Mouse (Mus musculus) yolk sac, embryonic 10.5 days (tissue): ENCODE measurements around the gene Ssc4d.

ENCODE experiments used
- DNase-seq: peaks from one replicate; pipeline ENCODE4 v3.0.0-alpha.2; 2017; ENCODE audit warnings: low spot score

Ssc4d gene

DNA sequence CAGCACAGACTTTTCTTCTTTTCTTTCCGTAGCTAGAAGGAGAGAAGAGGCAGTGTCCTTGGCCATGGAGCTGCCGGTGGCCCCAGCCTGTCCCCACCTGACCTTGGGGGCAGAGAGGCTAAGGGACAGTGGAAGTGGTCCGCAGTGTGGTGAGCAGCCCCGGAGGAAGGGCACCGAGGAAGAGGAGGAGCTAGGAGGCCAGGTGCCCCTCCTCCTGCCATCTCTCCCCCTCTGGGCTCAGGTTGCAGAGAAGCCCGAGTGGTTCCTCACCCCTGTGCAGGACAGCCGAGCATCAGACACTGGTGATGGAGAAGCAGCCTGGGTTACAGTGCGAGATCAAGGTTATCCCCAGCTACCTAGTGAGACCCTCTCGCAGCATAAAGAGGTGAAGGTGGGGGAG, at the start of gene Ssc4d:
Gene Ssc4d (minus strand): TSS at position 167 of the 400 bp plus-strand sequence.
- no peak for DNase-seq

DNA sequence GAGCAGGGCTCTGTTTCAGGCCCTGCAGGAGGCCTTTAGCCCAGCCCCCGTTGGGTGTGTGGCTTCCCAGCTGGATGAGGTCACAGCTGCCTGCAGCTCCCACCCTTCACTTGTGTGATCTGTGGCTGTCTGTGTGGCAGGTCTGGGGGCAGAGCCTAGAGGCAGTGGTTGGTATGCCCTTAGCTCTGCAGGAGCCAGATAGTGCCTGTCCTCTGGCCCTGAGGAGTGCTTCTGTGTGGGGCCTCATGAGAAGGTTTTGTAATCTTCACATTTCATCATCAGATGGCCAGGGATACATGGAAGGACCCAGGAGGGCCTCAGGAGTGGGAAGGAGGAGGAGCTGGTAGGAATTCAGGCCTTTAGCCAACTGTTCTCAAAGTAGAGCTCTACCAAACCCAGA, 45.6 kb upstream of the Ssc4d start:
- DNase-seq = peak; percentile 46

DNA sequence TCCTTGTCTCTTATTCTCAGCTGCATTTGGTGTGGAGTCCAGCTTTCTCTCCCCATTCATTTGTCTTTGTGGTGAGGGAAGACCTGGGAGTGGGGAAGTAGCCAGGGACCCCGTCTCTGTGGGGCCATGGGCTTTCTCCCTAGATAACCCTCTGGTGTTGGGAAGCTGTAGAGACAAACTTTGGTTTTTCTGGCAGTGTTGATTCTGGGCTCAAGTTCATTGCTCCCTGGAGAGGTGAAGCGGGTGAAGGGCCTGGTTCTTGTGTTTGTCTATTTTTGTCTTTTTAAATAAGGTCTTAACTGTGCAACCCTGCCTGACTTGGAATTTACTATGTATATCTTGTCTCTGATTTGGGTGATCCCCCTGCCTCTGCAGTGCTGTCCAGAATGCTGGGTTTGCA, 44.4 kb upstream of the Ssc4d start:
- no peak for DNase-seq

DNA sequence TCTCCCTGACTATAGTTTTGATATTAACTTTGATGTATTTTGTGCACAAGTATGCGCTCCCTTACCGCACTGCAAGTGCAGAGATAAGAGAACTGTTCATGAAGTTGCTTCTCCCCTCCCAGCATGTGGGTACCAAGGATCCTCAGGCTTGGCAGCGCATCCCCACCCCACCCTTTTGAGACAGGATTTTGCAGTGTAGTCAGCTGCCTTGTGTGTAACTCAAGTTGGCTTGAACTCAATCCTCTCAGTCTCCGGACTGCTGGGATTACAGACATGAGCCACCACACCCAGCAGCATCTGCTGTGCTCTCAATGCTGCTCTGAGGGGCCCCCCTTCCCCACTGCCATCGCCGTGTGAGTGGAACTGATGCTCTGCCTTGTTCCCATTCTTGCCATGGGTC, 42.9 kb upstream of the Ssc4d start:
- DNase-seq = no peak

DNA sequence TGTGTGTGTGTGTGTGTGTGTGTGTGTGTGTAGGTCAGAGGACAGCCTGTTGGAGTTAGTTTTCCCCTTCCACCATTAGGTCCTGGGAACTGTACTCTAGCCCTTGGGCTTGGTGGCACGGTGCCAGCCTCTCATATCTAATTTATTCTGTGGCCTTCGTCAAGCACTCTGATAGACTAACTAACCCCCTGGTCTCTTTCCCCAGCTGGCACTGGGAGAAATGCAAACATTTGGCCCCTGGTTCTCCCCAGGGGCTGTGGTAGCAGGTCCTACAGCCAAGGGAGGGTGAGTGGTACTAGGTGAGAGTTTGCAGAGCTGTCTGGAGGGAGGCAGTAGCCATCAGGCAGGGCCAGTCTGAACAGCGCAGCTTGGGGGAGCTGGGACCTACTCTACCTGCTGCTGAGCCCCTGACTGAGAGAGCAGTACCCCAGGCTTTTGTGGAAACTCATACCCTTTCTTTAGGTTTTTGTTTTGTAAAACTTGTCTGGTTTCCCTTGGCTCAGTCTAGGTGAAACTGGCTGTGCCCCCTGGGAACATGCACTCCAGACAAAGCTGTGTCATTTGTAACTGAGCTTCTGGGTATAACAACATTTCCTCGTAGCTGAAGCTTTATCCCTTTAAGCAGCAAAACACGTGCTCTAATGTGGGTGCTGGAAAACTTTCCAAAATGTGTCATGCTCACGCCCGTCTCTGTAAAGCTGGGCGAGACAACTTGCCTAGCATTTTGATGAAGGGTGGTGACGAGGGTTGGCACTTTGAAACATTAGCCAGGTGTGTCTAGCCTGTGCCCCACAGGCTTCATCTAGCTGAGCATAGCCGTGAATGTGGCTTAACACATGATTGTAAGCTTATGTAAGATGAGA, 41.9 kb upstream of the Ssc4d start:
- no peak for DNase-seq

DNA sequence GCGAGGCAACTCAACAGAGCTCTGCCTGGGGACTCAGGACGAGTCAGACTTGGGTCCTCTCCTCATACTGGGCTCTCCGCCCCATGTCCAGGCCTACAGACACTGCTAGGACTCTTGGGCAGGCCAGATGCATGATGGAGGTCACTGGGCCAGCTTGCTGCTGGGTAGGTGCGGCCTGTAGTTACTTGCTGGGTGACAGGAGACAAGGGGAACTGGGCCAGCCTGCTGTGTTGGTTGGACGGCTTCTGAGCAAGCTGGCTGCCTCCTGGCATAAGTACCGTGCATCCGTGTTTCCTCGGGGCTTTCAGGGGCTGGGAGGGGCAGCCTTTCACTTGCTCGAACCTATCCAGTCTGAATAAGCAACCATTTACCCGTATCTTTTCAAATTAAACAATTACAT, 41.3 kb upstream of the Ssc4d start:
- no peak for DNase-seq

DNA sequence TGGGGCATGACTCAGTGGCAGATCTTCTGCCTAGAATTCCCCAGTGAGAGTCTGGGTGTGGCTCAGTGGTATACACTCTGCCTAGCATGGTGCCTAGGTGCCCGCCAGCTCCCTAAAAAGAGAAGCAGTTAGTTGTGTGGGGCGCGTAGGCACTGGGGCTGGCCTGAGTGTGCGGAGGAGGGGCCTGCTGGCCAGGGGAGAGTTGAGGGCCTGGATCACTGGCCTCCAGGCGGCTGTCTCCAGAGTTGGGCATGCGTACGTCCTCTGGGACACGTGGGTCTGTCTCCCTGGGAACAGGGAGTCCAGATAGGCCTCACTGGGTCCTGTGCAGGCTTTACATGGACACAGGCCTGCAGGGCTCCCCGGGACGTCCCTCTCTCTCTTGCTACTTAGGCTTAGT, 40.5 kb upstream of the Ssc4d start:
- DNase-seq = no peak

DNA sequence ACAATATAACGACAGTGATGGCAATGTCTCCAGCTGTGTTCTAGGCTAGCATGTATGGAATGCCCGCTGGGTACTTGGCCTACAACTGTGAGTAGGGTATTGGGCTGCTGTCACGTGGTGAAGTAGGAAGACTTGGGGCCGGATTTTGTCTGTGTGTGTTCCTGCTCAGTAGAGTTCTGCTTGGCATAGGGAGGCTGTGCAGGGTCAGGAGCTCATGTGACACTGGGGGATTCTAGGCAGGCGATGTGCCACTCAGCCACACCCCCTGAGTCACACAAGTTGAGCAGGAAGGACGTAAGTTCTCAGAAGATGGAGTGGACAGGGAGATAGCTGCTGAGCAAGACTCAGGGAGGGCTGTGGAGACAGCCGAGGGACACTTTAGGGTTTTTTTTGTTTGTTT, 33.4 kb upstream of the Ssc4d start:
- DNase-seq = no peak

DNA sequence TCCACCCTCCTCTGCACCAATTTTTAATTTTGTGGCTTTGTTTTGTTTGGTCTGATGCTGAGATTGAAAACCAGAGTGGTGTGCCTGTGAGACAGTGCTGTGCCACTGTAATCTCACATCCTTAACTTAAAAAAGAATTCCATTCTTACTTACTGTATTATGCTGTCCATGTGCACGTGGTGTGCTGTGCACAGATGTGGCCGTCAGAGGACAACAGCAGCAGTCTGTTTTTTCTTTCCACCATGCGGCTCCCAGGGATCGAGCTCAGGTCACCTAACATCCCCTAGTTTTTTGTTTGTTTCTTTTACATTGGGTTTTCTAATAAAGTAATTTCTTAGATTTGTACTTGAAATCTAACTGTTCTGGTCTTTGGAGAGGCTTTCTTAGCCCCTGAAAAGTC, 30.2 kb upstream of the Ssc4d start:
- no peak for DNase-seq

DNA sequence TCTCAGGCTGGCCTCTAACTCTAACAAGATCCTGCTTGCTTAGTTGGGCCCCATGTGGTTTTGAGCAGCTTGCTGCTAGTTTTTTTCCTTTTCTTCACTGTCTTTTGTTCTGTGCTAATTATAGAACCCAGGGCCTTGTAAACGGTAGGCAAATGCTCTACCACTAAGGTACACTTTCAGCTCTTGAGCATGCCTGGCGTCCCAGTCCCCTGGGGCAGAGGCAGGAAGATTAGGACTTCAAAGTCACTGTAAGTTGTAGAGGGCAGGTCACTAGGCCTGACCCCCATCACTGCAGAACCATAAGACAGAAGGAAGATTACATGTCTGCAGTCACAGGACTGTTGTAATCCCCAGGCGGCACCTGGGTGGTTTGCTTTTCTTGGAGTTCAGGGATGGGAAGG, 28.4 kb upstream of the Ssc4d start:
- no peak for DNase-seq

DNA sequence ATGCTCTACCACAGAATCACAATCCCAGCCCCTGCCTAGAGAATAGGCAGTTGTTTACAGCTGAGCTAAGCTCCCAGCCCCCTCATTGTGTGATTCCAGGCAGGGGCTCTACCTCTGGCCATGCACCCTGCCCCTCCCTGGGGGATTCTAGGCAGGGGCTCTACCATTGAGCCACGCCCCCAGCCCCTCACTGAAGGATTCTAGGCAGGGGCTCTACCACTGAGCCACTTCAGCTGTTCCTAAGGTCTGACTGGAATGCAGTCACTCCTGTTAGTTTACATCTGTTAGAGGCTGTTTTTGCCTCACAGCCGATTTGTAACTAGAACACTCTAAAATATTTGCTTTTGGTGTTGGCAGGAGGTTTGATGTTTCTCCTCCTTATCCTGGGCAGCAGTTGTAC, 28.0 kb upstream of the Ssc4d start:
- DNase-seq = no peak

DNA sequence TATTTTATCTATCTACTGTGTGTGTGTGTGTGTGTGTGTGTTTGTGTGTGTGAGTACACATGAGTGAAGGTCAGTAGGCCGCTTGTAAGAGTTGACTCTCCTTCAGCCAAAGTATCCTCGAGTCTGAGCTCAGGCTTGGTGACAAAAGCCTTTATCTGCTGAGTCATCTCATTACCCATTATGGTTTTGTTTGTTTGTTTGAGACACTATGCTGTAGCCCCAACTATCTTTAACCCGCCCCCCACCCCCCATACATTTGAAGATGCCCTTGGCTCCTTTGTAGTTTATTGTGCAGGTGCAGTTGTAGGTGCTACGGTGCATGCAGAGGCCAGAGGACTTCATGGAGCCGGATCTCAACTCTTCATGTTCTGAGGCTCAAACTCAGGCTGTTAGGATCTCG, 26.9 kb upstream of the Ssc4d start:
- DNase-seq = no peak

DNA sequence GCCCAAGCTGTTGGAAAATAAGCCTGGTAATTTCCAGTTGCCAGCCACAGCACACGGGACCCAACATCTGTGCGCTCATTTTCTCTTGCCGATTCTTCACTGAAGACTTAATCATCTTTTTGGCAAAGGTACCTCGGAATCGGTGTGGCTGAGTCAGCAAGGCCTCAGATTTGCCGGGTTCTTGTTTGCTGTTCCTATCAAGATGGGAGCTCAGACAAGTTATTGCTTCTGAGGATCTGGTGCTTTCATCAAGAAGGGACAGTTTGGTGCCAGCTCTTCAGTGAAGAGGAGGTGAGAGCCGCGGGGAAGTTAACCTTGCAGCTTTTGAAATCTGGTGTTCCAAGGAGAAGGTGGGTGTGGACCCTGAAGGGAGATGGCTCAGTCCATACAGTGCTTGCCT, 21.8 kb upstream of the Ssc4d start:
- DNase-seq = no peak

DNA sequence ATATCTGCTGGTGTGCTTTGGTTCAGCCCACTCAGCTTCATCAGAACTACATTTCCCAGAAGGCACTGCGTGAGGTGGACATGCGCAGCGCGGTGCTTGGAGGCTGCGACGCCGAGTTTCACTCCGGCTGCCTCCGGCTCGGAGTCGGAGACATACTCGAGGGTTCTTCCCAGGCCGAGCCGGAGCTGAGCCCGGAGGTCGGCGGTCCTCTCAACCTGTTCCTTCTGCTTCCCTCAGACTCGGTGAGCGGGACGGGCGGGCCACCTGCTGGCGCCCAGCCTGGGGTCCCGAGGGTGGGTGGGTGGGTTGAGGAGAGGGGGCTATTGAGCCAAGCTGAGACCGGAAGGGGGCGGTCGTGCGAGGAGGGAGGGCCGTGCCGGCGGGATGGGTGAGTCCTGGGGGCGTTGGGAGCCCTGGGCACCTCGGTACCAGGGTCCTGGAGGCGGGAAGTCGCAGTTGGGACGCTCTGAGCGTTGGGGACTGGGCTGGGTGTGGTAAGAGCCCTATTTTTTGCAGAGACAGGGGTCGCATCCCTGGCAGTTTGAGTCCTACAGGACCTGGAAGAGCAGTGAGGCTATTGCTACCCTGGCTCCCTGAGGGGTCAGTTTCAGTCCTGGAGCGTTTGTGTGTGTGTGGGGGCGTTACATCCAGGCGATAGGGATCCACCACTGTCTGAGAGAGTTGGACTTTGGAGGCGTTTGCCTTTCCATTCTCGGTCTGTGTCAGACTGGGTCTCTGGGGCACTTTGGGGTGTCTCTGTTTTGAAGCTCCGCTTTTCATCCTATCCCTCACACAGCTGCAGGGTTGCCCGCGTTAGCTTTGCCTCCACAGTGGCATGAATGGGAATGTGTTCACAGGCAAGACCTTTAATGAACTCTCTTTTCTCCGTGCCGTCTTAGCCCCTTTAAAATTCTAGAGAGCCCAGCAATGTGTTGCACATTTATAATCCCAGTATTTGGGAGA, 20.7 kb upstream of the Ssc4d start, which contains the start of gene Dtx2:
Gene Dtx2 (plus strand): TSS at position 76 of the 963 bp plus-strand sequence.
- peak; percentile 89 for DNase-seq

DNA sequence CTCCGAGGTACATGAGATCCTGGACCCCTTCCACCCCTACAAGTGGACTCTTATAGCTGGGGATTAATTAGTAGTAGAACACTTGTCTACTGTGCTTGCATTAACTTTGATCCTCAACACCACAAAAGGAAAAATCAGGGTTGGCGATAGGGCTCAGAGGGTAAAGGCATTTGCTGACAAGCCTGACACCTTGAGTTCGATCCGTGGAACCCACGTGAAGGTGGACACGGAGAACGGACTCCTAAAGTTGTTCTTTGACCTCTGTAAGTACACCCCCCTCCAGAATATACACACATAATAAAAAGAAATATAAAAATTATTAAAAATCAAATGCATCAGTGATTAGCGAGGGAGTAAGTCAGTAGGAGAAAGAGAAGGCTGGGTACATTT, 20.0 kb upstream of the Ssc4d start:
- no peak for DNase-seq

DNA sequence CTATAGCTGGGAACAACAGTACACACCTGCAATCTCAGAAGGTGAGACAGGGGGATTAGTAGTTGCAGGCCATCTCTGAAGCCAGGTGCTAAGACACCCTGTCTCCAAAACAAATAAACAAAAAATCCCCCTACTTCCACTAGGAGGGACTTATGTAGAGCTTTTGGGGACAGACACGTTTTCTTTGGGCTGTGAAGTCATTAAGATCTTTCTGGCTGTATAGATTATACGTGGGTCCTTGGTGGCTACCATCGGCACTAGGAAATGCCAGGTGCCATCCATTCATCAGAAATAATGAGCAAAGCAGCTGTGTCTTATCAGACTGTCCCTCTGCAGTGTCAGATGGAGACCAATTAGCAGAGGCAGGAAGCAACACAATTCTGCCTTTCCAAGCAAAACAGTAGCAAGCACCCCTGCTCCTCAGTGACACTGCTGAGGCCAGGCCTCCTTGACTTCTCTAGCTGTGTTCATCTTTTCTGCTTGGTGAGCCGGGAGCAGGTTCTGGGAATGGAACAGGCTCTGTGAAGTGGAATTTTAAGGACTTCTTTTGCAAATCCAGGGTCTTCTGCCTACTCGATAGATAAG, 19.1 kb upstream of the Ssc4d start:
- DNase-seq = no peak

DNA sequence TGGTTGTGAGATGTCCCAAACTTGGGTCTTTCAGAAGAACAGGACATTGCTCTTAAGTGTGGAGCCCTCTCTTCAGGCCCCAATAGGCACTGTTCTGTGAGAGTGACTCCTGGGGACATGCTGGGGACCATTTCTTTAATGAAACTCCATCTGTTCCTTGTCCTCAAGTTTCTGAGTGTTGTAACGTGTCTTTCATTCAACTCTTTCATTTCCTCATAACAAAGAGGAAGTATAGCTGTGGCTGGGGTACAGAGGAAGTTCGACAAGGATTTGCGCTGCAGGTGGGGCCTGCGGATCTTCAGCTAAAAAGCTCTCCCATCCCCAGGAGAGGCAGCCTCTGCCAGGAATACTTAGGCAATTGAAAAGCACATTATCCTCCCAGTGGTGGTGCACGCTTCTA, 16.3 kb upstream of the Ssc4d start:
- no peak for DNase-seq

DNA sequence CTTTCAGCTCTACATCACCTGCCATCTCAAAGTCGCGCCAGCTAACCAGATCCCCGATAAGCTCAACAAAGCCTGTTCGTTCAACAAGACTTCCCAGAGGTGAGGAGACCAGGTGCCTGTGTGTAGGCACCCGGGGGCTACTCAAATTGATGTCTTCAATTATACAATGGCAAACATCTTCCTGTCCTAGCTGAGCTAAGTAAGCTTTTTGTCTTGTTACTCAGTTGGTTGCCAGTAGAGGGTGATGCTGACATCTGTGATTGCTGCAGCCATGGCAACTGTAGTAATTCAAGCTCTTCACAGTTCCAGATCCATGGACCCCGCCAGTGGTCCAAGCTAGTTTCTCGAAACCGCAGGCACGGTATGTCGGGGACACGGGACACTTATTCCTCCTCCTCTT, 12.9 kb upstream of the Ssc4d start:
- DNase-seq = no peak

DNA sequence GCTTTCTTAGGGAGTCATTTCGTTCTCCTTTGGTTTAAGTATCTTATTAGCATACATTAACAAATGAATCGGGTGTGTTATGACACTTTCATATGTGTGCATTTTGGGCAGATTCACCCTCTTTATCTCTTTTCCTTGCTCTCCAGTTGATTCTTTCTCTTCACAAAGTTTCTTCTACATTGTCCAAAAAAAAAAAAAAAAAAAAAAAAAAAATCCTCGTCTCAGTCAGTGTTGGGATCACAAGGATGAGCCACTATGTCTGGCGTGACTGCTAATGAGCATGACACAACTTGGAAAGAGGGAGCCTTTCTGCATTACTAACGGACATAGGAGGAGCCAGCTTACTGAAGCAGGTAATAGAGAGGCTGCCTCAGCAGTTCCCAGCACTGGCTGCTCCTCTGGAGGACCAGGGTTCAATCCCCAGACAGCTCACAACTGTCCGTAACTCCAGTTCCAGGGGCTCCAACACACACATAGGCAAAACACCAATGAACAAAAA, 10.3 kb upstream of the Ssc4d start:
- no peak for DNase-seq

DNA sequence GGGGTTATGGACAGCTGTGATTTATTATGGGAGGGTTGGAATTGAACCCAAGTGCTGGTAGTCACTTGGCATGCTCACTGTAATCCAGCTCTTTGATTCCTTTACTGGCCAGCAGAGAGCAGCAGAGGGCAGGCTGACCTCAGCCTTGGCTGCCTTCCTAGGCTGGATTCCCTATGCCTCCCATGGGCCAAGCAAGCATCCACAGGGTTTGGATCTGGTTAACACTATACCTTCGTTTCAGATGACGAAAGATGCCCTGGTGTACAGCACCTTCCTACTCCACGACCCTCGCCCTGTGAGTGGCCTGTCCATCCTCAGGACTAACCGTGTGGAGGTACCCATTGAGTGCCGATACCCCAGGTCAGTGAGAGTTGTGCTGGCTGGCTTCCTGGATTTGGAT, 8.1 kb upstream of the Ssc4d start:
- no peak for DNase-seq

DNA sequence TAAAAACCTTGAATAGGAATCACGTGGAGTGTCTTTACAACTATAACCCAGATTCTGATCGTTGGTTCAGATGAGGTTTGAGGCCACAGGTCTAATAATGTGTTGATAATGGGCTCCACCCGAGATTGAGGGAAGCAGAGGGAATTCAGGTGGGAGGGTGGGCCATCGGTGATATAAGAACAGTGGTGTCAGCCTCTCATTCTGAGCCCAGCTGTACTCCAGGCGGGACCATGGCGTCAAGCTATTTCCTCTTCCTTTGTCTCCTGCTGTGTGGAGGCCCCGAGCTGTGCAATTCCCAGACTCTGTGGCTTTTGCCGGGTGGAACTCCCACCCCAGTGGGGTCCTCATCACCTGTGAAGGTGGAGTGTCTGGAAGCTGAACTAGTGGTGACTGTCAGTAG, 5.6 kb upstream of the Ssc4d start, which contains the start of gene Zp3:
Gene Zp3 (plus strand): TSS at position 196 of the 400 bp plus-strand sequence.
- no peak for DNase-seq

DNA sequence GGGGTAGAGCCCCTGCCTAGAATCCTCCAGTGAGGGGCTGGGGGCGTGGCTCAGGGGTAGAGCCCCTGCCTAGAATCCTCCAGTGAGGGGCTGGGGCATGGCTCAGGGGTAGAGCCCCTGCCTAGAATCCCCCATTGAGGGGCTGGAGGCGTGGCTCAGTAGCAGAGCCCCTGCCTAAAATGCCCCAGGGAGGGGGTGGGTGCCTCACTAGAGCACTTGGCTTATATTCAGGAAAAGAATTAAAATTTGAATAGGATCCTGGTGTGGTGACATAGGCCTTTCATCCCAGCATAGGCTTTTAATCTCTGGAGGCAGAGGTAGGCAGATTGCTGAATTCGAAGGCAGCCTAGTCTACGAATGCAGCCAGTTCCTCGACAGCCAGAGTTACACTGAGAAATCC, 5.0 kb upstream of the Ssc4d start:
- no peak for DNase-seq
